Mouse (Mus musculus): Measurements from ENCODE around the gene Tent4b. TPM values are rescaled to one million over a fixed set of nuclear protein-coding genes. Genes with fewer than 3 reads are reported as not detected.
A peak's percentile ranks its signal among the peaks of the same experiment; 100 is the strongest.
"Not testable (repeated sequence)": the region's sequence is repeated elsewhere in the genome, so short reads cannot be mapped to it uniquely, and the experiment has no call there.

Gene Tent4b
- 10 to 100 TPM; 15.7 to 19.4 TPM for total RNA-seq (2021)

GRCm38 (mm10) chr8:88198945-88199571 is at the start of gene Tent4b:
TSS of gene Tent4b (plus strand) at chr8:88199213.
- intact Hi-C loops (cut with DNase I), result loop anchor here (5.0 kb wide), 2 partner anchors 163 to 428 kb away; partner anchors contain the start of gene Brd7
- DNase-seq, result peak; percentile 95 to 96

DNA sequence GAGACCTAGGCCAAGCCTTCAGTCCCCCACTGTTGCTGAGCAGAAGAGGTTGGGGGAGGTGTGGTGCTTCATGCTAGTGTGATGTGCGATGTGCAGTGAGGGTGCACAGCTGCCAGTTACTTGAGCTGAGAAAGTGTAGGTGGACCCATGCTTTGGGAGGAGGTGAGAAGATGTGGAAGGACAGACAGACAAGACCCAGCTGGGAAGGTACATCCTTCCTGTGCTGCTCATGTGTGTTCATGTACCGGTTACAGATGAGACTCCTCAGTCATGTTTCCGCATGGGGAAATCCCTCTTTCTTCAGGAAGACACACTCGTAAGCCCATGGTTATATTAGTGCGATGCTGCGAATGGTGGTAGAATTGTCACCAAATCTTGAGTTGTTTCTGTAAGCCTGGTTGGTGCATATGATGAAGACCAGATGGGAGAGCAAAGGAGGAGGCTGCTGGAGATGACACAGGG is 48.1 kb upstream of the Tent4b start:
- no peak for DNase-seq
- intact Hi-C loops (cut with DNase I), result no loop called here

DNA sequence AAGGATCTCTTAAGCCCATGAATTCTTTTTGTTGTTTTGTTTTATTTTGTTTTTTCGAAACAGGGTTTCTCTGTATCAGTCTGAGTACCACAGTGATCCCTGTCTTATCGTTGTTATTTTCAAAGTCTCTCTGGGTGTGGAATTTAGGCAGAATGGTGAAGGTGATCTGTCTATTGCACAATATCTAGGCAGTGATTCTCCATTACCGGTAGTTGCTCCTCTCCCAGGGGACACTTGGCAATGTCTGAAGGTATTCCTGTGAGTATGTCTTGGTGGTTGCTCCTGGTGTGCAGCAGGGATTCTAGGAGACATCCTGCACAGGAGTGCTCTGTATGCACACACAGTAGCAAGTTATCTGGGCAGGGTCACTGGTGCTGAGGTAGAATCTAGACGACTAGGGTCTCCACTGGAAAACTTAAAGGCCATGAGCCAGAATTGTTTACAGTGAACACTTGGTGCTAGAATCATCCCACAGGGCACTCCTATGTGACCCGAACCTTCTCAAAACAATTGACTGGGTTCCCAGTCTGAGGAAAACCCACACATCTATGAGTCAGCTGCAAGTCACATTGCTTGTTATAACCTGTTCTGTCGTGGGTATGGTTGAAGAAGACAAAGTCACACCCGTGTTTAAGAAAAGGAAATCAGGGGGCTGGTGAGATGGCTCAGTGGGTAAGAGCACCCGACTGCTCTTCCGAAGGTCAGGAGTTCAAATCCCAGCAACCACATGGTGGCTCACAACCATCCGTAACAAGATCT is 38.6 kb upstream of the Tent4b start:
- no peak for DNase-seq
- intact Hi-C loops (cut with DNase I), result no loop called here

GRCm38 (mm10) chr8:88161439-88161838 is 37.6 kb upstream of the Tent4b start:
- peak; percentile 49 to 79 for DNase-seq
- intact Hi-C loops (cut with DNase I), result no loop called here

GRCm38 (mm10) chr8:88175264-88175663 is 23.7 kb upstream of the Tent4b start:
- intact Hi-C loops (cut with DNase I), result no loop called here
- DNase-seq, result no peak

GRCm38 (mm10) chr8:88177291-88177690 is 21.7 kb upstream of the Tent4b start:
- DNase-seq, result no peak
- intact Hi-C loops (cut with DNase I), result no loop called here

DNA sequence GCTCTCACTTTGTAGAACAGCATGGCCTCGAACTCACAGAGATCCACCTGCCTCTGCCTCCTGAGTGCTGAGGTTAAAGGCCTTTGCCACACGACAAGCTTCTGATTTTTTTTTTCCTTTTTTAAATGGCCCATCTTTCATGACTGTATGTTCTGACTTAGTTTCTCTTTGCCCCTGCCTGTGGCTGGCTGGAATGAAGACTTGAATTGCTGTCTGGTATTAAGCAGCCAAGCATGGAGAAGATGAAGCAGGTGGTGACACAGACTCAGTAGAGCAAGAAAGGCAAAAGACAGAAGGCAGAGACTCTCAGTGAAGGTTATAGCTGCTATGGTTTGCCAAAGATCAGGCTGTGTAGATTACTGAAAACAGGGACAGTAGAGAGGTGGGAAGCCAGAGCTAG is 15.9 kb upstream of the Tent4b start:
- intact Hi-C loops (cut with DNase I), result no loop called here
- no peak for DNase-seq

DNA sequence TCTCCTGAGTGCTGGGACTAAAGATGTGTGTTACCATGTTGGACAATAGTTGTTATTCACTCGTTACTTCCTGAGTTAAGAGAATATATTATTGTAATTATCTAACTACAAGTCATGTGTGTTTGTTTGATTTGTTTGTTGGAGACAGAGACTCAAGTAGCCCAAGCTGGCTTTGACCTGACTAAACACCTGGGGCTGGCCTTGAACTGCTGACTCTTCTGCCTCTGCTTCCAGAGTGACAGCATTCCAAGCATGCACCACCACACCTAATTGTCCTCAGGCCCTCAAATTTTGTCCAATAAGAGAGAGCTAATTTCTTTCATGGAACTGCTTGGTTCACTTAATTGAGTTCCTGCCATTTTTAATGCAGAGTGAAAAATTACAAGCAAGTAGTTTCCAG is 14.1 kb upstream of the Tent4b start:
- intact Hi-C loops (cut with DNase I), result no loop called here

GRCm38 (mm10) chr8:88185716-88186115 is 13.3 kb upstream of the Tent4b start:
- no peak for DNase-seq
- intact Hi-C loops (cut with DNase I), result no loop called here

More for the DNA sequence above, 14.1 kb upstream of the Tent4b start:
- DNase-seq, result no peak

DNA sequence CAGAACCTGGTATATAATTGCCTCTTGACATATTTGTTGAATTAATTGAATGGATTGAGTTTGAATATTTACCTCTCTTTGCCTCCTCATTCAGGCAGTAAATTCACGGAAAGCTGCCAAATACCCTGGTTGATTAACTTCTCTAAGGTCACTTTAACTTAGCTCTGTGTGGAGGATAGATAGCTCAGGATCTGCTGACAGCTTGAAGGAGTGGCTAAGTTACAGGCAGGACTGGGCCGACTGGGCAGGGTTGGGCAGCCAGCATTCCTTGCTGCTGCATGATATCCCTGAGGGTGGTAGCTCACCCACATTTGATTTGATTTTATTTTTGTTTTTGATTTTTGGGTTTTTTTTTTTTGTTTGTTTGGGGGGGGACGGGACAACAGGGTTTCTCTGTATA is 1.7 kb upstream of the Tent4b start:
- intact Hi-C loops (cut with DNase I), result loop anchor here (5.0 kb wide), 2 partner anchors 165 to 430 kb away; partner anchors contain the start of gene Brd7
- peak; percentile 54 to 58 for DNase-seq

GRCm38 (mm10) chr8:88198551-88198944 is 465 bp upstream of the Tent4b start:
- intact Hi-C loops (cut with DNase I), result loop anchor here (5.0 kb wide), 2 partner anchors 164 to 429 kb away; partner anchors contain the start of gene Brd7
- DNase-seq, result peak in 1 of 2 experiments; percentile 67

DNA sequence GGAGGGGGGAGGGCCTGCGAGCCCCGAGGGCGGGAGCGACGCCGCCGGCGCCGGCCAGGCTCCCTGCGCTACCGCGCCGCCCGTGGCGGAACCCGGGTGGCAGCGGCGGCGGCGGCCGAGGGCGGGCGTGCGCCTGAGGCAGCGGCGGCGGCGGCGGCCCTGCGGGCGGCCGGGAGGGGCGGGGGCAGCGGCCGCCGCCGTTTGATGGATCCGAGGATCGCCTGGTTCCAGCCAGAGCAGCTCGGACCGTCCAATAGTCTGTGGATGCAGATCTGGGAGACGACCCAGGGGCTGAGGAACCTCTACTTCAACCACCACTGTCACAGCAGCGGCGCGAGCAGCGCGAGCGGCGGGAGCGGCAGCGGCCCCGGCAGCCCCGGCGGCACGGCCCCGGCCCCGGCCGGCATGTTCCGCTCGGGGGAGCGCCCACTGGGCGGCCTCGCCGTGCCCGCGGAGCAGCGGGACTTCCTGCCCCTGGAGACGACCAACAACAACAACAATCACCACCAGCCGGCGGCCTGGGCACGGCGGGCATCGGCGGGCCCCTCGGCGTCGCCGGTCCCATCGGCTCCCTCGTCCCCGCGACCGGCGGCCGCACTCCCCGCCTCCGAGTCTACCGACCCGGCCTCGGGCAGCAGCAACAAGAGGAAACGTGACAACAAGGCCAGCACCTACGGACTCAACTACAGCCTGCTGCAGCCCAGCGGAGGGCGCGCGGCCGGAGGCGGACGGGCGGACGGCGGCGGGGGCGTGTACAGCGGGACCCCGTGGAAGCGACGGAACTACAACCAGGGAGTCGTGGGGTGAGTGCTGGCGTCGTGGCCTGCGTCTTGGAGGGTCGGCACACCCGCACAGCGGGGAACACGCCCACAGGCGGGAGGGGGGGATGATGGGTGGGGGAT is 938 bp downstream of the Tent4b start:
- intact Hi-C loops (cut with DNase I), result loop anchor here (2.0 to 5.0 kb wide), 3 partner anchors 45 to 427 kb away; partner anchors contain the start of gene Brd7
- DNase-seq, result peak; percentile 35 to 52

DNA sequence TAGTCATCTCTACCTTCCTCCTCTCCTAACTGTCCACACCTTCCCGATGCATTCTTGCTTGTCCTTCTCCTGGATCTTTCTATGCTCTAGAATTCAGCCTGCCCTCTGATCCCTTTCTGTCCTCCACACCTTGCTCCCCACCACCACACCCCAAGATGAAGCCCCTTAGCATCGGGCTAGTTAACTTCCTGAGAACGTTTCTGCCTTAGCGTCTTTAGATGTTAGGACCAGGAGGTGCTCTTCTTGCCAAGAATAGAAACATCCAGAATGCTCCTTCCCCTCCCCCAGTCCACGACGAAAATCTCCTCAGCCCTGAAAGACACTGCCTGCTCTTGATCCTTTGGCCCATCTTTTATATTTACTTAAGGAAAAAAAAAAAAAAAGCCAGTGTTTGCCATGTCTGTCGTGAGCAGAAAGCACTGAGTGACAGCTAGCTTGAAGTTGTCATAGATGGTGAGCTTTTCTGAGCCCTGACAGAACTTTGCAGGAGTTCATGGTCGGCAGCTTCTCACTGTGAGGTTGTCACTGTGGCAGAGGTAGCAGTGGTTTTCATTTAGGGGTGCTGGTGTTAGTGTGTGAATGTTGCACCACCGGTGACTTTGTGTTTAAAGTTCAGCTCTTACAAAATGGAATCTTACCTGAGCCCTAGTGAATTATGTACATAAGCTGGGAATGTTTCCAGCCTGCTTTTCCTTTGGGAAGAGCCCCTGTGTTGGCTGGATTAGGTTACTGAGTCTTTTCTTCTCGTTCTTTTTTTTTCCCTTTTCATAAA is 1.9 kb downstream of the Tent4b start:
- intact Hi-C loops (cut with DNase I), result loop anchor here (2.0 kb wide), 1 partner anchor 44 kb away; no protein-coding TSS in a partner anchor
- DNase-seq, result peak; percentile 12 to 14

GRCm38 (mm10) chr8:88201641-88202040 is 2.6 kb downstream of the Tent4b start:
- intact Hi-C loops (cut with DNase I), result loop anchor here (2.0 kb wide), 2 partner anchors 17 to 43 kb away; no protein-coding TSS in a partner anchor
- DNase-seq, result no peak

- no peak for DNase-seq
- intact Hi-C loops (cut with DNase I), result no loop called here
Observed at GRCm38 (mm10) chr8:88206016-88206415, 7.0 kb downstream of the Tent4b start.

DNA sequence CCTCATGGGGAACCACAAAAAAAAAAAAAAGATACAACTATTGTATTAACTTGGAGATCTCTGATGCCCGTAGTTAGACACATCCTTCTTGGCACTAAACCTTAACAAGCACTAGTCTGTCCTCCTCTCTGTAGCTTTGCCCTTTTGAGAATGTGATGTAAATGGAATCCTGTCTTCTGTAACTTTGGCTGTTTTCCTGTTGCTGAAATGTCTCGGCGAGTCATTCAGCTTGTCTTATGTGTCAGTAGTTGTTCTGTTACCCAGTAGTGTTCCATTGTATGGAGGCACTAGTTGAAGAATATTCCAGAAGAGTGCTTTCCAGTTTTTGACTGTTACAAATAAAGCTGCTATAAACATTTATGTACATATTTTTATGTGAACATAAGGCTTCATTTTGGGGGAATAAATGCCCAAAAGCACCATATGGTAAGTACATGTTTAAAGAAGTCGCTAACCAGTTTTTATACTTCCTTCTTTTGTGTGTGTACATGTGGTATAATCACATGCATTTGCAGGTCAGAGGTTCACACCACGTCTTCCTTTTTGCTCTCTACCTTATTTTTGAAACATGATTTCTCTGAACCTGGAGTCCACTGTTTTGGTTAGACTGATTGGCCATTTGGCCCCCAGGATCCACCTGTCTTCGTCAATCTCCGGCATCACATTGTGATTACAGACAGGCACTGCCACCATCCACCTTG is 8.3 kb downstream of the Tent4b start:
- no peak for DNase-seq
- intact Hi-C loops (cut with DNase I), result no loop called here

DNA sequence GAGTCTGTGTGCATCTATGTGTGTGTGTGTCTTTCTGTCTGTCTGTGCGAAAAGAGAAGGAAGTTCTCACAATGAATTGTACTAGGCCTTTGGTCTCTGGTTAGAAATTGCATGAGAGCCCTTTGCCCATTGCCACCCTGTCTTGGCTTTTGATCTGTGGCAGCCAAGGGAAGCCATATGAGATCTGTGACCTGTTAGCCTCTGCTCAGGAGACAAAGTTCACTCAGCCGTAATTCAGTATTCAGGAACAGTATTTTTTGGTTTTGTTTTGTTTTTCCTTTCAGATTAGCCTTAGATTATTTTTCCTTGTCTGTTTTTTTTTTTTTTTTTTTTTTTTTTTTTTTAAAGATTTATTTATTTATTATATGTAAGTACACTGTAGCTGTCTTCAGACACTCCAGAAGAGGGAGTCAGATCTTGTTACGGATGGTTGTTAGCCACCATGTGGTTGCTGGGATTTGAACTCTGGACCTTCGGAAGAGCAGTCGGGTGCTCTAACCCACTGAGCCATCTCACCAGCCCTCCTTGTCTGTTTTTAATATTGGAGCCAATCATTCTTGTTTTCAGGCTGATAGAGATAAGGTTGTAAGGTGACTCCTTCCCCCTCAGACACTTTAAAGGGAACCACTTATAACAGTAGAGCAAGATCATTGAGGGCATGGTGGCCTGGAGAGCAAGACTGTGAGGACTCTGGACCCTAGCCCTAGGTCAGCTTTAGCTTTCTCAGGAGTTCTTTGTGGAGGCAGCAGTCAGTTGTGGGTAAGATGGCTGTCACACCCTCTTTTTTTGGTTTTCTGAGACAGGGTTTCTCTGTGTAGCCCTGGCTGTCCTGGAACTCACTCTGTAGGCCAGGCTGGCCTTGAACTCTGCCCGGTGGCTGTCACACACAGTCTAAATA is 11.2 kb downstream of the Tent4b start:
- intact Hi-C loops (cut with DNase I); DNase-seq: not testable (repeated sequence)

DNA sequence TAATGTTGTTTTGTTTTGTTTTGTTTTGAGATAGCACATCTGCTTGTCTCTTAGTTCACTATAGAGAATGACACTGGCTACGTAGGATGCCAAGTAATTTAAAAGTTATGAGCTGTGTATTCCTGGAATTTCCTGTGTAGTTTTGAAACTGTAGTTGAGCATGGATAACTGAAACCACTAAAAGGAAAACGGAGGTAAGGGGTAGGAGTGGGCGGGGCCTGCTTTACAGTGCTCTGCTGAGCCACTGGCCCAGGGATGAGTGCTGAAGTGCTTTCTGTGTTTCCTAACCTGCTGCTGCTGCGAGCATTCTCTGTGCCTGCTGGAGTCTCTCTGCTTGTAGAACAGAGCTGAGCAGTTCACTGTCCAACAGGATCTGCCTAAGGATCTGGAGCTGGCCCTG is 22.3 kb downstream of the Tent4b start:
- no peak for DNase-seq
- intact Hi-C loops (cut with DNase I), result no loop called here

Measured in heart, postnatal 10 days (tissue).